Mouse (Mus musculus) MEL (cell line): ENCODE data around the gene Mad2l1bp.

ENCODE experiments used
- BHLHE40 ChIP-seq: IDR thresholded peaks from 2 replicates; pipeline ENCODE4 v1.6.1; 2012; ENCODE audit warnings: low read depth, mild to moderate bottlenecking, inconsistent platforms, low read length, improper control_type of control experiment, borderline replicate concordance
- CTCF ChIP-seq, 3 experiments: IDR thresholded peaks in 2 of 3; conservative IDR thresholded peaks in 1 of 3; 2 replicates each; pipeline ENCODE4 v1.5.1; 2011 to 2012; ENCODE audit warnings: low read length in 3 of 3, low read depth in 2 of 3, mild to moderate bottlenecking in 2 of 3, improper control_type of control experiment in 1 of 3, inconsistent platforms in 1 of 3, mixed read lengths in 1 of 3, moderate library complexity in 1 of 3; ENCODE audit not compliant: control insufficient read depth in 1 of 3, insufficient read depth in 1 of 3, poor library complexity in 1 of 3, severe bottlenecking in 1 of 3
- E2F4 ChIP-seq: IDR thresholded peaks from 2 replicates; pipeline ENCODE4 v1.6.1; 2011; ENCODE audit warnings: low read depth, low read length, improper control_type of control experiment, borderline replicate concordance
- EP300 ChIP-seq, 2 experiments: IDR thresholded peaks; 2 replicates each; pipeline ENCODE4 v1.6.1; 2011; ENCODE audit warnings: improper control_type of control experiment in 2 of 2, low read length in 2 of 2, low read depth in 1 of 2, mild to moderate bottlenecking in 1 of 2
- GATA1 ChIP-seq: IDR thresholded peaks from 2 replicates; pipeline ENCODE4 v1.6.1; 2011; ENCODE audit warnings: low read depth, low read length, improper control_type of control experiment
- KAT2A ChIP-seq: conservative IDR thresholded peaks from 2 replicates; pipeline ENCODE4 v1.6.1; 2012; ENCODE audit warnings: low read depth, low read length, improper control_type of control experiment, inconsistent platforms
- MYB ChIP-seq: IDR thresholded peaks from 2 replicates; pipeline ENCODE4 v1.6.1; 2011; ENCODE audit warnings: mild to moderate bottlenecking, low read depth, low read length, improper control_type of control experiment
- POLR2A ChIP-seq, 2 experiments: IDR thresholded peaks; 2 replicates each; pipeline ENCODE4 v1.6.1; 2011 to 2012; ENCODE audit warnings: low read length in 2 of 2, mild to moderate bottlenecking in 2 of 2, control low read depth in 1 of 2, improper control_type of control experiment in 1 of 2, low read depth in 1 of 2, moderate library complexity in 1 of 2; ENCODE audit not compliant: control insufficient read depth in 1 of 2, insufficient read depth in 1 of 2, poor library complexity in 1 of 2
- TBP ChIP-seq: IDR thresholded peaks from 2 replicates; pipeline ENCODE4 v1.8.0; 2011; ENCODE audit warnings: low read depth, low read length, improper control_type of control experiment

GRCm38 (mm10) chr17:46162951-46163421 is 9.6 kb upstream of the Mad2l1bp start:
- no peak for TF ChIP-seq CTCF (IDR thresholded peaks at IDR 0.05 in 2 of 3, conservative IDR thresholded peaks at IDR 0.05 in 1 of 3; ENCODE audit: control insufficient read depth in 1 of 3, insufficient read depth in 1 of 3, low read depth in 2 of 3, low read length in 3 of 3, poor library complexity in 1 of 3, severe bottlenecking in 1 of 3)
- no peak for TF ChIP-seq BHLHE40
- no peak for TF ChIP-seq MYB
- peak; percentile 7; the same call in 1 of the 2 replicates for TF ChIP-seq KAT2A
- peak; percentile 8; the same call in 1 of the 2 replicates for TF ChIP-seq TBP
- no peak for TF ChIP-seq POLR2A (IDR thresholded peaks at IDR 0.05; ENCODE audit: control insufficient read depth in 1 of 2, insufficient read depth in 1 of 2, low read depth in 1 of 2, low read length in 2 of 2, poor library complexity in 1 of 2)
- TF ChIP-seq E2F4: no peak
- 0 out of 2 replicates have a peak, but pooled peaks have one; percentile 28 for TF ChIP-seq GATA1
- TF ChIP-seq EP300 (IDR thresholded peaks at IDR 0.05; ENCODE audit: low read depth in 1 of 2, low read length in 2 of 2): peak in 1 of 2 experiments; percentile 62; a peak in 3 of 4 replicates
